Mouse (Mus musculus) fat pad, adult 2 months (tissue): ENCODE results near the gene Spata32.
"Not testable (repeated sequence)": the region's sequence is repeated elsewhere in the genome, so short reads cannot be mapped to it uniquely, and the experiment has no call there.

Source experiments
- DNase-seq: peaks from one replicate; pipeline ENCODE4 v3.0.0-alpha.2; 2011; ENCODE audit warnings: low read depth, low spot score; ENCODE audit errors: extremely low read depth

The Spata32 gene

GRCm38 (mm10) chr11:103246731-103247290 lies 28.6 kb upstream of the Spata32 start:
- DNase-seq: no peak

GRCm38 (mm10) chr11:103246081-103246730 lies 28.0 kb upstream of the Spata32 start:
- DNase-seq: no peak

GRCm38 (mm10) chr11:103244856-103245255 lies 26.6 kb upstream of the Spata32 start:
- no peak for DNase-seq

- DNase-seq: no peak
Observed at GRCm38 (mm10) chr11:103240740-103241139, 22.5 kb upstream of the Spata32 start.

- no peak for DNase-seq
Observed at GRCm38 (mm10) chr11:103237757-103238156, 19.5 kb upstream of the Spata32 start.

GRCm38 (mm10) chr11:103236903-103237302 lies 18.7 kb upstream of the Spata32 start:
- no peak for DNase-seq

GRCm38 (mm10) chr11:103236431-103236830 lies 18.2 kb upstream of the Spata32 start:
- no peak for DNase-seq

- DNase-seq: no peak
Observed at GRCm38 (mm10) chr11:103235702-103236101, 17.5 kb upstream of the Spata32 start.

GRCm38 (mm10) chr11:103234447-103234846 lies 16.2 kb upstream of the Spata32 start:
- DNase-seq: no peak

- DNase-seq: no peak
Observed at GRCm38 (mm10) chr11:103232966-103233365, 14.7 kb upstream of the Spata32 start.

- DNase-seq: no peak
Observed at GRCm38 (mm10) chr11:103231367-103231766, 13.1 kb upstream of the Spata32 start.

GRCm38 (mm10) chr11:103230626-103231025 lies 12.4 kb upstream of the Spata32 start:
- no peak for DNase-seq

GRCm38 (mm10) chr11:103229608-103230007 lies 11.4 kb upstream of the Spata32 start:
- DNase-seq: no peak

GRCm38 (mm10) chr11:103223951-103224456 lies 5.8 kb upstream of the Spata32 start:
- no peak for DNase-seq

GRCm38 (mm10) chr11:103223444-103223843 lies 5.2 kb upstream of the Spata32 start:
- DNase-seq: no peak

- DNase-seq: not testable (repeated sequence)
Observed at GRCm38 (mm10) chr11:103222718-103223117, 4.5 kb upstream of the Spata32 start.

GRCm38 (mm10) chr11:103221437-103221836 lies 3.2 kb upstream of the Spata32 start:
- DNase-seq: no peak

- no peak for DNase-seq
Observed at GRCm38 (mm10) chr11:103219995-103220394, 1.8 kb upstream of the Spata32 start.

GRCm38 (mm10) chr11:103219259-103219658 lies 1.0 kb upstream of the Spata32 start:
- no peak for DNase-seq

- no peak for DNase-seq
Observed at GRCm38 (mm10) chr11:103218517-103218901, 277 bp upstream of the Spata32 start.

GRCm38 (mm10) chr11:103215355-103215754 lies 2.9 kb downstream of the Spata32 start:
- DNase-seq: no peak

- DNase-seq: no peak
Observed at GRCm38 (mm10) chr11:103213712-103214111, 4.5 kb downstream of the Spata32 start.

GRCm38 (mm10) chr11:103210291-103210690 lies 7.9 kb downstream of the Spata32 start:
- DNase-seq: no peak
